Comparison of ENCODE assay signal across 8 mouse cellular contexts in genomic region chr10:60885348-60886275, GRCm38 (mm10). TPM values are rescaled to one million over a fixed set of nuclear protein-coding genes. Genes with fewer than 3 reads are reported as not detected.
DNase-seq lines count a peak whose midpoint lies in the region; ATAC-seq and TF ChIP-seq lines count a peak whose summit lies in the region.

No protein-coding gene starts in this region.

- intact Hi-C loops in left cerebral cortex, postnatal 4 days (cut with DNase I), result no loop called here

- H3K27me3 ChIP-seq in kidney, embryonic 15.5 days, result peaks cover 19% of the 10 kb centered on the region
- H3K27me3 ChIP-seq in kidney, adult 2 months (replicated peaks; ENCODE audit: control insufficient read depth, insufficient read depth, low read length), result no peaks in the 10 kb centered on the region; the same call in 1 of the 2 replicates
- no peaks in the 10 kb centered on the region for H3K27me3 ChIP-seq in embryonic facial prominence, embryonic 14.5 days (replicated peaks; ENCODE audit: control insufficient read depth, insufficient read depth, low read length)
- H3K27me3 ChIP-seq in limb, embryonic 10.5 days (ENCODE audit: low read depth, poor library complexity, severe bottlenecking), result 0 out of 2 replicates have a peak, but pooled peaks cover 10% of the 10 kb centered on the region
- H3K27me3 ChIP-seq in neural tube, embryonic 12.5 days (replicated peaks), result no peaks in the 10 kb centered on the region

- 0 out of 2 replicates have a peak overlapping the region, but pooled peaks have one; percentile 12 for H3K4me3 ChIP-seq in kidney, embryonic 15.5 days (replicated peaks)
- no peak overlapping the region for H3K4me3 ChIP-seq in kidney, adult 2 months (ENCODE audit: insufficient read depth, low read depth, low read length)
- no peak overlapping the region for H3K4me3 ChIP-seq in embryonic facial prominence, embryonic 14.5 days (ENCODE audit: low read depth, low read length)
- H3K4me3 ChIP-seq in limb, embryonic 10.5 days, result peak overlapping the region; percentile 42
- no peak overlapping the region for H3K4me3 ChIP-seq in neural tube, embryonic 12.5 days

- WGBS in kidney, embryonic 15.5 days, result 29% methylated on average over 25 of the region's 25 CpGs
- 46% methylated on average over 25 of the region's 25 CpGs for WGBS in kidney, adult 2 months
- WGBS in embryonic facial prominence, embryonic 14.5 days, result 31% methylated on average over 20 of the region's 25 CpGs
- 32% methylated on average over 25 of the region's 25 CpGs for WGBS in limb, embryonic 10.5 days
- 32% methylated on average over 25 of the region's 25 CpGs for WGBS in neural tube, embryonic 12.5 days

- H3K36me3 ChIP-seq in kidney, embryonic 15.5 days, result no peaks in the 10 kb centered on the region
- no peaks in the 10 kb centered on the region for H3K36me3 ChIP-seq in kidney, adult 2 months (ENCODE audit: control insufficient read depth, insufficient read depth, low read length)
- no peaks in the 10 kb centered on the region for H3K36me3 ChIP-seq in embryonic facial prominence, embryonic 14.5 days (ENCODE audit: control insufficient read depth, insufficient read depth, low read length)
- no peaks in the 10 kb centered on the region for H3K36me3 ChIP-seq in limb, embryonic 10.5 days
- no peaks in the 10 kb centered on the region for H3K36me3 ChIP-seq in neural tube, embryonic 12.5 days

- no peak for DNase-seq in kidney, adult 2 months
- DNase-seq in embryonic facial prominence, embryonic 14.5 days (ENCODE audit: low spot score), result peak; percentile 51
- DNase-seq in limb, embryonic 10.5 days (ENCODE audit: low spot score), result peak; percentile 68
- no peak for DNase-seq in left cerebral cortex, postnatal 4 days
- no peak for DNase-seq in right cerebral cortex, postnatal 14 days

- peak overlapping the region; percentile 49 for H3K4me2 ChIP-seq in kidney, embryonic 15.5 days
- H3K4me2 ChIP-seq in embryonic facial prominence, embryonic 14.5 days (ENCODE audit: low read depth, low read length), result peak overlapping the region; percentile 33; the same call in 1 of the 2 replicates
- H3K4me2 ChIP-seq in neural tube, embryonic 12.5 days (replicated peaks), result peak overlapping the region; percentile 51

- no peak for TF ChIP-seq POLR2A in kidney, adult 2 months (IDR thresholded peaks at IDR 0.05; ENCODE audit: low read depth, low read length)

- peak; percentile 43; the same call in 1 of the 2 replicates for ATAC-seq in kidney, embryonic 15.5 days (replicated peaks; ENCODE audit: low FRiP score)
- ATAC-seq in embryonic facial prominence, embryonic 14.5 days (ENCODE audit: low read depth), result peak; percentile 88
- ATAC-seq in neural tube, embryonic 12.5 days (ENCODE audit: low FRiP score, low read depth), result peak; percentile 82
- no peak for ATAC-seq in CD4-positive, CD25-positive, alpha-beta regulatory T cell, adult 4 months

- TF ChIP-seq CTCF in kidney, adult 2 months (conservative IDR thresholded peaks at IDR 0.05; ENCODE audit: insufficient read depth, insufficient read length, low read depth, low read length), result no peak

- H3K9me3 ChIP-seq in kidney, embryonic 15.5 days (replicated peaks), result no peaks in the 10 kb centered on the region
- no peaks in the 10 kb centered on the region for H3K9me3 ChIP-seq in embryonic facial prominence, embryonic 14.5 days (ENCODE audit: control insufficient read depth, low read length)
- H3K9me3 ChIP-seq in limb, embryonic 10.5 days (replicated peaks), result no peaks in the 10 kb centered on the region
- H3K9me3 ChIP-seq in neural tube, embryonic 12.5 days, result no peaks in the 10 kb centered on the region

- no peak overlapping the region for H3K9ac ChIP-seq in kidney, embryonic 15.5 days
- no peak overlapping the region for H3K9ac ChIP-seq in embryonic facial prominence, embryonic 14.5 days (ENCODE audit: low read depth, low read length)
- H3K9ac ChIP-seq in neural tube, embryonic 12.5 days, result no peak overlapping the region

- H3K4me1 ChIP-seq in kidney, embryonic 15.5 days, result peaks cover 16% of the 10 kb centered on the region
- no peaks in the 10 kb centered on the region for H3K4me1 ChIP-seq in kidney, adult 2 months (ENCODE audit: control insufficient read depth, insufficient read depth, low read length)
- no peaks in the 10 kb centered on the region for H3K4me1 ChIP-seq in embryonic facial prominence, embryonic 14.5 days (ENCODE audit: control insufficient read depth, insufficient read depth, low read length)
- peaks cover 31% of the 10 kb centered on the region for H3K4me1 ChIP-seq in limb, embryonic 10.5 days
- peaks cover 16% of the 10 kb centered on the region for H3K4me1 ChIP-seq in neural tube, embryonic 12.5 days

- no peak overlapping the region for H3K27ac ChIP-seq in kidney, embryonic 15.5 days
- no peak overlapping the region for H3K27ac ChIP-seq in kidney, adult 2 months (ENCODE audit: insufficient read depth, low read depth, low read length)
- H3K27ac ChIP-seq in embryonic facial prominence, embryonic 14.5 days (replicated peaks; ENCODE audit: low read depth, low read length), result no peak overlapping the region
- peak overlapping the region; percentile 64 for H3K27ac ChIP-seq in limb, embryonic 10.5 days
- peak overlapping the region; percentile 10; the same call in 1 of the 2 replicates for H3K27ac ChIP-seq in neural tube, embryonic 12.5 days

RNA-seq across cellular contexts. Expression of gene Unc5b, which starts 54.2 kb away (rescaled TPM):
- 9.2 and 10.0 TPM in 2 replicates for polyA plus RNA-seq in kidney, embryonic 15.5 days (2015; fragmentation: Nextera tagmentation; extraction: Ambion mirVana)
- polyA plus RNA-seq in kidney, adult 2 months (2012; rRNA removed), result 6.1 and 6.2 TPM in 2 replicates
- 6.1 and 6.6 TPM in 2 replicates for polyA plus RNA-seq in embryonic facial prominence, embryonic 14.5 days (2014; fragmentation: Nextera tagmentation; extraction: Ambion mirVana)
- 10.2 and 11.8 TPM in 2 replicates for polyA plus RNA-seq in limb, embryonic 10.5 days (2016; fragmentation: Nextera tagmentation; extraction: Ambion mirVana)
- polyA plus RNA-seq in neural tube, embryonic 12.5 days (2016; fragmentation: Nextera tagmentation; extraction: Ambion mirVana), result 3.0 and 3.6 TPM in 2 replicates
- total RNA-seq in left cerebral cortex, postnatal 4 days (2021), result 1 to 10 TPM; 7.2 to 9.1 TPM
- not detected for polyA plus RNA-seq in CD4-positive, CD25-positive, alpha-beta regulatory T cell, adult 4 months (2017; shearing (Covaris generic))

Comparison
In these comparisons a context has a peak if more than half of its experiments do, and no peak if none do; other contexts are left out.
1. H3K4me3 ChIP-seq: peak in kidney, embryonic 15.5 days (single experiment) and limb, embryonic 10.5 days (single experiment); none in kidney, adult 2 months (single experiment), embryonic facial prominence, embryonic 14.5 days (single experiment) and neural tube, embryonic 12.5 days (single experiment).
2. H3K27ac ChIP-seq: peak in limb, embryonic 10.5 days (single experiment) and neural tube, embryonic 12.5 days (single experiment); none in kidney, embryonic 15.5 days (single experiment), kidney, adult 2 months (single experiment) and embryonic facial prominence, embryonic 14.5 days (single experiment).
3. DNase-seq: peak in embryonic facial prominence, embryonic 14.5 days (single experiment) and limb, embryonic 10.5 days (single experiment); none in kidney, adult 2 months (single experiment), left cerebral cortex, postnatal 4 days (single experiment) and right cerebral cortex, postnatal 14 days (single experiment).
4. Peak in every context shown above with its lines, with median percentiles within 50 percentile points of each other: H3K4me2 ChIP-seq.